Mouse (Mus musculus): Measurements from ENCODE around the gene Ttc7b. TPM values are rescaled to one million over a fixed set of nuclear protein-coding genes. Genes with fewer than 3 reads are reported as not detected.
A peak's percentile ranks its signal among the peaks of the same experiment; 100 is the strongest.

Ttc7b gene
- total RNA-seq, 2 experiments from 2014 or later: 16.9 to 26.2 TPM

GRCm38 (mm10) chr12:100283283-100283682 is 237.3 kb downstream of the Ttc7b start:
- no peak for ATAC-seq (ENCODE audit: poor library complexity, severe bottlenecking)

GRCm38 (mm10) chr12:100282025-100282885 is 238.4 kb downstream of the Ttc7b start:
- no peak for ATAC-seq (ENCODE audit: poor library complexity, severe bottlenecking)

DNA sequence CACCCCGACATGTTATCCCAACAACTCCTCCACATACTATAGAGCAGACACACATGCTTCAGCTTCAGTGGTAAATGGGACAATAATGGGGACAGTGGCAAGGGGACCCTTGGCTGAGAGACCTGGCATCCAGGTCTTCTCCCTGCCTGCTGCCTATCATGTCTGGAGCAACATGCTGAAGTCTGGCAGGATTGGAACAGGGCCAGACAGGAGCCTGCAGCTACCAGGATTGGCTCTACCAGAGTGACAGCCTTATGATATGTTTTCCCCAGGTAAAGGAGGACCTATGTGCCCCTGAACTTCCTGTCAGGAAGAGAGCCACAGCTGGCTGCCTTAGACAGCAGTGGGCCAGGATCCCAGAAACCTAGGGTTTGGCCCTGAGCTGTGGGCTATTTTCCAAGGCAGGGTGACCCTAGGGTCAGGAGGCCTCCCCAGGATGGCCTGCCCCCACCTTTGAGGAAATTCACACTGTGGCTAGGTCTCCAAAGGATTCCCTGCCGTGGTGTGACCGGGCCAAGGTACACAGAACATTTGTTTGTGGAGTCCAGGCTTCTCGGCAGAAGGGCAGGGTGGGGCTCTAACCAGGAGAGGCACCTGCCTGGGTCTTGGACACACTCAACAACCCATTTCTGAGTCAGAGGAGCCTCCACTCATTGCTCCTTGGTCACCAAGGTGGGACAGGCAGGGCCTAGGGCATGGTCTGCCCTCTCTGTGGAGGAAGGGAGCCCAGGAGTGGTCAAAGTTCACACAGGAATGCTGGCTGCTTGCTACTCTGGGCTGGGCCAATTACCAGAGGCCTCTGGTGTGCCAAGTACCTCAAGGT is 239.4 kb downstream of the Ttc7b start:
- no peak for ATAC-seq (ENCODE audit: poor library complexity, severe bottlenecking)

DNA sequence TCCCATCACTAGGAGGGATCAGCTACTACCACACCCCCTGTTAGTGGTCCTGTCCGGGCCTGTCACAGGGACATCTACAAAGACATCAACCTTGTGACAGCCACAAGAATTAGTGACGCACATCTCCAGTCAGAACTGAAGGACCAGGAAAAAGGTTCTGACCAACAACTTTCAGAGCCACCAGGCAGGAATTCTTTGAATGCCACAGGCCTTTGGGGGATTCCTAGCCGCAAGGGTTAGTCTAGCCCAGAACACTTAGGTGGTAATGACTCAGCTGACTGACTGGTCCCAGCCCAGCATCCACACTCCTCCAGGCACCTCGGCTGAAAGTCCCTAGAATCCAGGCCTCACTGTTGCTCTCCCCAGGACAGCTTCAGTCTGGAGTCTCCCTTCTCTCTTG is 240.7 kb downstream of the Ttc7b start:
- no peak for ATAC-seq (ENCODE audit: poor library complexity, severe bottlenecking)

GRCm38 (mm10) chr12:100278358-100278757 is 242.3 kb downstream of the Ttc7b start:
- ATAC-seq (ENCODE audit: poor library complexity, severe bottlenecking): 0 out of 2 replicates have a peak, but pooled peaks have one; percentile 24

DNA sequence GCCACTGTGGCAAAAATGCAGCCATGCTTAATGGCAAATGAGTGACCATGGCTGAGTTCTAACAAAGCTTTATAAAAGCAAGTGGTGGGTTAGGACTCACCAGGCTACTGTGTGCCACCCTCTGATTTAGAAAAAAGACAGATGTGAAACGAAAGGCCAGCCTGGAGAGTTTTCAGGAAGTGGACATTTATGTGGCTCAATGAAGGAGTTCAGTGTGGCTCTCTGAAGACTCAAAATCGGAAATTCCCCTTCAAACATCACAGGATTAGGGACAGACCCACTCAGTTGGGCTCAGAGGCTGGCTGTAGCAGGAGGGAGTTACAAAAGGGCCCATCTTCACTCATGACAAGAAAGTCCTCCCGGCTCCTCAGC is 243.1 kb downstream of the Ttc7b start:
- peak; percentile 49 for ATAC-seq (ENCODE audit: poor library complexity, severe bottlenecking)

DNA sequence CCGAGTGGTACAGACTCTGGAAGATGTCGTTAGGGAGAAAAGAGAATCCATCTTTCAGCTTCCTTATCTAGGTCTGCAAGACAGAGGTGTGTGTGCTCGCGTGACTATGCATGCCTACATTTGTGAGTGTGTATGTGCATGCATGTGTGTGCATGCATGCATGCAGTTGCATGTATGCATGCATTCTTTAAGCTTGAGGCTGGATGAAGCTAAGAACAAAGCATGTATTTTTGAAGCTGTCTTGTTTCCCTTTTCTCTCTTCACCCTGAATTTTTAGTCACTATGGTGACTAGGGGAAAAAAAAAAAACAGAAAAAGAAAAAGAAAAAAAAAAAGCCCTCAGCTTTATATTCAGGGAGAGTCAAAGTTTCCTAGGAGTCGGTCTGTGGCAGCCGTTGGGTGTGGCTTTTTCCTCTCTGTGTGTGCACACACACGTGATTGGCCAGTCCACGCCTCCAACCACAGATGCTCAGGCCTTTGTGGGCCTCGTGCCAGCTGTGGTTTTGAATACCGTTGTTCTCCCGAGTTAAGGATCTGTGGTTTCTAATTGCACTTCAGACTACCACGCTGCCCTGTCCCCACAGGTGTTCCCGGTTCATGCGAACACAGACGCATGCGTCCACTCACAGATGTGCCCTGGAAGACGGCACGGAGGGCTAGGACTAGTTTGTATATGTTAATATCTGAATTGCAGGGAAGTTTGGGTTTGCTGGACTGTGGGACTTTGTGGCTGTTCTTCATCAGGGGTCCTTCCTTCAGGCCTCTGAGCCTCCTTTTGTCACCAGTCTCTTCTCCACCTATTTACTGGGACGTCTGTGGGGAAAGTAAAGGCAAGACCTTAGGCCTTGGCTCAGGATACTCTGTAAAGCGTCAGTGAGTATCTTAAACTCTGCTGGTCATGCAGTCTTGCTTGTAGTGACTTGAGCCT is 243.8 kb downstream of the Ttc7b start:
- peak; percentile 79 for ATAC-seq (ENCODE audit: poor library complexity, severe bottlenecking)

DNA sequence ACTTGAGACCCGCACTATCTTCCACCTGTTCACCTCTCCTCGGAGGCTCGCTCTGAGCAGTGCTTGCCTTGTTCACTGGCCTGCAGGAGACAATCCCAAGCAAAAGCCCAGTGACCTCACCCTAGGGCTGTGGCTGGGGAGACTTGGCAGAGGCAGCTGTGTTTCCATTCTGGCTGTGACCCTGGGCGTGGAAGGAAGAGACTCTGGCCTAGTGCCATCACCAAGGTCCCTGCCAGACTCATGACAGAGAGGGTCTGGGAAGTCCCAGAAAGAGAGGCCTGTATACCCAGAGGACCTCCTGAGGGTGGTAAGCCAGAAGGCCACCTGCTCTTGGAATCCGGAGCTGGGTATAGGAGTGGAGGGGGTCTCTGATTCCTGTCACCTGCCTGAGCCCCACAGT is 244.8 kb downstream of the Ttc7b start:
- no peak for ATAC-seq (ENCODE audit: poor library complexity, severe bottlenecking)

GRCm38 (mm10) chr12:100273033-100273432 is 247.6 kb downstream of the Ttc7b start:
- no peak for ATAC-seq (ENCODE audit: poor library complexity, severe bottlenecking)

- ATAC-seq (ENCODE audit: poor library complexity, severe bottlenecking): peak; percentile 43
Measured at GRCm38 (mm10) chr12:100269967-100270662, 250.5 kb downstream of the Ttc7b start.

GRCm38 (mm10) chr12:100268011-100268410 is 252.6 kb downstream of the Ttc7b start:
- no peak for ATAC-seq (ENCODE audit: poor library complexity, severe bottlenecking)

GRCm38 (mm10) chr12:100265546-100266309 is 254.9 kb downstream of the Ttc7b start:
- ATAC-seq (ENCODE audit: poor library complexity, severe bottlenecking): no peak

- ATAC-seq (ENCODE audit: poor library complexity, severe bottlenecking): no peak
Measured at GRCm38 (mm10) chr12:100264941-100265340, 255.7 kb downstream of the Ttc7b start.

DNA sequence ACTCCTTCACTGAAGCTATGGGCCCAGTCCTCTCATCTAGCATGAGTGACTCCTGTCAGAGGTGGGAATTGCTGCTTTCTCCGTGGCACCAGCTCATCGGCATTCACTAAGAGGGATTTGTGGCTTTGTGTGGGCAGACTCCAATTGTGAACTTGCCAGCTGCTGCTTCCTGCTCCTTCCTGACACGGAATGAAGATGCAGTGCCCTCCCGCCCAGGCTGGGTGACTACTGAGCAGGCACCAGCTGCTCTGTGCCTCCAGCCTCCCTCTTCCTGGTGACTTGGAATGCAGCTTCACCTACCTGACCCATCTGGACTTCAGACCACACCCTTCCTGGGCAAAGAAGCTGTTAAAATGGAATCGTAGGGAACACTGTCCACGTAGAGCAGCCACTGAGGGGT is 257.8 kb downstream of the Ttc7b start:
- no peak for ATAC-seq (ENCODE audit: poor library complexity, severe bottlenecking)

- ATAC-seq (ENCODE audit: poor library complexity, severe bottlenecking): no peak
Measured at GRCm38 (mm10) chr12:100261761-100262160, 258.9 kb downstream of the Ttc7b start.

DNA sequence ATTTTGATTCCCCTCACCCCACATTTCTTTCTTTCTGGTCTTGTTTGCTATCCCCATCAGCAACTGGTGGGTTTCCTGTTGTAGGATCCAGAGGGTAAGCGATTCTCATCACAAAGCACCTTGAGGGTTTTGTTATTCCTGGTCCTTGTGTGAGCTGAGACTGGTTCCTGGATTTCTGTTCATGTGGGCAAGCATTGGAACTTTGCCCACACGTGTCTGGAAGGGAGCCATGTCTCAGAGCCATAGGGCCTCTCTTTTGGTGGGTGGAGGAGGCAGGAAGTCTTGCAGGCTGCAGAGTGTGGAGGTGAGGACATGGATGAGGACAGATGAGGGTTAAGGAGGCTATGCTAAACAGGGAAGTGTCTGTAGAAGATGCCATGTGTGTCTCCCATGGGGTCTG is 260.5 kb downstream of the Ttc7b start:
- no peak for ATAC-seq (ENCODE audit: poor library complexity, severe bottlenecking)

GRCm38 (mm10) chr12:100257779-100258178 is 262.8 kb downstream of the Ttc7b start:
- ATAC-seq (ENCODE audit: poor library complexity, severe bottlenecking): no peak

- ATAC-seq (ENCODE audit: poor library complexity, severe bottlenecking): no peak
Measured at GRCm38 (mm10) chr12:100255441-100255949, 265.1 kb downstream of the Ttc7b start.

GRCm38 (mm10) chr12:100254471-100254870 is 266.2 kb downstream of the Ttc7b start:
- no peak for ATAC-seq (ENCODE audit: poor library complexity, severe bottlenecking)

Data from megakaryocyte, adult 5-6 weeks (primary cell).